Mouse (Mus musculus) CH12.LX (cell line): ENCODE results near the gene S100pbp. TPM values are rescaled to one million over a fixed set of nuclear protein-coding genes. Genes with fewer than 3 reads are reported as not detected.

Source experiments
- DNase-seq: peaks from one replicate; pipeline ENCODE4 v3.0.0-alpha.2; 2013; ENCODE audit errors: extremely low read depth
- H3K27ac ChIP-seq: 2 replicates; pipeline ENCODE4 v1.5.1; 2012; ENCODE audit warnings: low read depth, mild to moderate bottlenecking, control low read depth, moderate library complexity; ENCODE audit not compliant: insufficient read depth
- H3K27me3 ChIP-seq: replicated peaks from 2 replicates; pipeline ENCODE3; 2012; ENCODE audit warnings: inconsistent platforms
- H3K36me3 ChIP-seq, 2 experiments: replicated peaks in 1 of 2; 2 replicates each; pipeline versions ENCODE3 to v1.6.1; 2012; ENCODE audit warnings: inconsistent platforms in 1 of 2, low read length in 1 of 2, mild to moderate bottlenecking in 1 of 2, mixed read lengths in 1 of 2, moderate library complexity in 1 of 2; ENCODE audit not compliant: control insufficient read depth in 1 of 2, insufficient read depth in 1 of 2
- H3K4me1 ChIP-seq, 2 experiments: 2 replicates each; pipeline ENCODE4 v1.6.1; 2012; ENCODE audit warnings: inconsistent platforms in 1 of 2, moderate library complexity in 1 of 2; ENCODE audit not compliant: insufficient read depth in 2 of 2, control insufficient read depth in 1 of 2
- H3K4me2 ChIP-seq: 2 replicates; pipeline ENCODE4 v1.6.1; 2012; ENCODE audit warnings: low read depth, mild to moderate bottlenecking, control low read depth; ENCODE audit not compliant: poor library complexity, insufficient read depth, severe bottlenecking
- H3K4me3 ChIP-seq, 3 experiments: fragments of 150-350 bp in 1 of 3; sonication (generic) in 1 of 3; replicated peaks in 1 of 3; 2 replicates each; pipeline versions ENCODE3 to v1.5.1; 2011 to 2012; ENCODE audit warnings: low read depth in 2 of 3, low read length in 2 of 3, mild to moderate bottlenecking in 2 of 3, moderate library complexity in 2 of 3, control low read depth in 1 of 3, improper control_type of control experiment in 1 of 3, inconsistent platforms in 1 of 3, mixed read lengths in 1 of 3; ENCODE audit not compliant: poor library complexity in 1 of 3
- H3K79me2 ChIP-seq: replicated peaks from 2 replicates; pipeline ENCODE4 v1.6.1; 2012; ENCODE audit warnings: mild to moderate bottlenecking, moderate library complexity; ENCODE audit not compliant: control insufficient read depth, poor library complexity, insufficient read depth, severe bottlenecking; ENCODE audit errors: extremely low read depth
- H3K9ac ChIP-seq: 2 replicates; pipeline ENCODE4 v1.6.1; 2012; ENCODE audit warnings: low read depth, mild to moderate bottlenecking, control low read depth, moderate library complexity; ENCODE audit not compliant: insufficient read depth
- H3K9me3 ChIP-seq: replicated peaks from 2 replicates; pipeline ENCODE3; 2012; ENCODE audit warnings: low read length, inconsistent platforms, mixed read lengths
- BHLHE40 ChIP-seq: IDR thresholded peaks from 2 replicates; pipeline ENCODE4 v1.6.1; 2011; ENCODE audit warnings: mild to moderate bottlenecking, low read depth, low read length, improper control_type of control experiment
- CTCF ChIP-seq, 2 experiments: IDR thresholded peaks in 1 of 2; conservative IDR thresholded peaks in 1 of 2; 2 replicates each; pipeline ENCODE4 v1.5.1; 2011 to 2012; ENCODE audit warnings: low read depth in 2 of 2, low read length in 2 of 2, improper control_type of control experiment in 1 of 2, inconsistent platforms in 1 of 2, mild to moderate bottlenecking in 1 of 2, moderate library complexity in 1 of 2
- ELF1 ChIP-seq: IDR thresholded peaks from 2 replicates; pipeline ENCODE4 v1.6.1; 2014; ENCODE audit warnings: low read depth, mild to moderate bottlenecking, inconsistent platforms, low read length, improper control_type of control experiment
- EP300 ChIP-seq: IDR thresholded peaks from 2 replicates; pipeline ENCODE4 v1.6.1; 2011; ENCODE audit warnings: low read length, improper control_type of control experiment
- GABPA ChIP-seq: IDR thresholded peaks from 2 replicates; pipeline ENCODE4 v1.6.1; 2012; ENCODE audit warnings: low read depth, low read length, improper control_type of control experiment, inconsistent platforms; ENCODE audit not compliant: insufficient replicate concordance
- IRF4 ChIP-seq: IDR thresholded peaks from 2 replicates; pipeline ENCODE4 v1.6.1; 2014; ENCODE audit warnings: low read depth, mild to moderate bottlenecking, inconsistent platforms, low read length, improper control_type of control experiment
- JUN ChIP-seq: IDR thresholded peaks from 2 replicates; pipeline ENCODE4 v1.6.1; 2011; ENCODE audit warnings: low read depth, mild to moderate bottlenecking, low read length, improper control_type of control experiment, moderate library complexity; ENCODE audit not compliant: insufficient read depth
- JUND ChIP-seq: conservative IDR thresholded peaks from 2 replicates; pipeline ENCODE4 v1.6.1; 2011; ENCODE audit warnings: low read depth, low read length, improper control_type of control experiment
- MAX ChIP-seq: IDR thresholded peaks from 2 replicates; pipeline ENCODE4 v1.6.1; 2011; ENCODE audit warnings: low read length, improper control_type of control experiment
- MAZ ChIP-seq: IDR thresholded peaks from 2 replicates; pipeline ENCODE4 v1.6.1; 2012; ENCODE audit warnings: low read depth, mild to moderate bottlenecking, inconsistent platforms, low read length, improper control_type of control experiment, moderate library complexity
- MEF2A ChIP-seq: IDR thresholded peaks from 2 replicates; pipeline ENCODE4 v1.6.1; 2014; ENCODE audit warnings: low read depth, mild to moderate bottlenecking, inconsistent platforms, low read length, improper control_type of control experiment, borderline replicate concordance
- POLR2A ChIP-seq: IDR thresholded peaks from 2 replicates; pipeline ENCODE4 v1.6.1; 2011; ENCODE audit warnings: low read depth, mild to moderate bottlenecking, improper control_type of control experiment, low read length
- POLR2AphosphoS2 ChIP-seq: IDR thresholded peaks from 2 replicates; pipeline ENCODE4 v1.6.1; 2011; ENCODE audit warnings: low read depth, low read length, improper control_type of control experiment
- RCOR1 ChIP-seq: conservative IDR thresholded peaks from 2 replicates; pipeline ENCODE4 v1.6.1; 2012; ENCODE audit warnings: low read depth, mild to moderate bottlenecking, inconsistent platforms, low read length, improper control_type of control experiment
- UBTF ChIP-seq: IDR thresholded peaks from 2 replicates; pipeline ENCODE4 v1.6.1; 2012; ENCODE audit warnings: low read depth, mild to moderate bottlenecking, inconsistent platforms, low read length, improper control_type of control experiment, moderate library complexity
- ZMIZ1 ChIP-seq: IDR thresholded peaks from 2 replicates; pipeline ENCODE4 v1.6.1; 2012; ENCODE audit warnings: low read depth, mild to moderate bottlenecking, inconsistent platforms, low read length, improper control_type of control experiment
- dilution Hi-C: fragments of 300-500 bp; cut with MboI; formaldehyde crosslinking; loops from 2 replicates; pipeline ENCODE4 v1.14.3; 2020; ENCODE audit warnings: low sequenced_read_pairs; ENCODE audit not compliant: extremely low pct_unique_long_range_greater_than_20kb, extremely low pct_ligation_motif_present
- in situ Hi-C: fragments of 300-500 bp; cut with MboI; formaldehyde crosslinking; loops from 3 replicates; pipeline ENCODE4 v1.14.3; 2019; ENCODE audit warnings: low sequenced_read_pairs, low pct_ligation_motif_present, low pct_unique_long_range_greater_than_20kb, mixed read lengths
- polyA plus RNA-seq: library from polyadenylated mRNA; unstranded; fragments of >175 nt; gene quantifications from 2 replicates; pipeline ENCODE4 v1.2.1, GENCODE M21; 2012; ENCODE audit warnings: low read depth; ENCODE audit not compliant: insufficient read length
- total RNA-seq, 2 experiments: library from RNA; depleted of rRNA; stranded (reverse); fragments of 300-350 nt in 1 of 2; fragments of >200 nt in 1 of 2; gene quantifications; 2 replicates each; pipeline ENCODE4 v1.2.3; 2012 to 2014

The S100pbp gene
- total and polyA plus RNA-seq, 3 experiments = 22.5 to 43.6 (median 43.6) TPM

DNA sequence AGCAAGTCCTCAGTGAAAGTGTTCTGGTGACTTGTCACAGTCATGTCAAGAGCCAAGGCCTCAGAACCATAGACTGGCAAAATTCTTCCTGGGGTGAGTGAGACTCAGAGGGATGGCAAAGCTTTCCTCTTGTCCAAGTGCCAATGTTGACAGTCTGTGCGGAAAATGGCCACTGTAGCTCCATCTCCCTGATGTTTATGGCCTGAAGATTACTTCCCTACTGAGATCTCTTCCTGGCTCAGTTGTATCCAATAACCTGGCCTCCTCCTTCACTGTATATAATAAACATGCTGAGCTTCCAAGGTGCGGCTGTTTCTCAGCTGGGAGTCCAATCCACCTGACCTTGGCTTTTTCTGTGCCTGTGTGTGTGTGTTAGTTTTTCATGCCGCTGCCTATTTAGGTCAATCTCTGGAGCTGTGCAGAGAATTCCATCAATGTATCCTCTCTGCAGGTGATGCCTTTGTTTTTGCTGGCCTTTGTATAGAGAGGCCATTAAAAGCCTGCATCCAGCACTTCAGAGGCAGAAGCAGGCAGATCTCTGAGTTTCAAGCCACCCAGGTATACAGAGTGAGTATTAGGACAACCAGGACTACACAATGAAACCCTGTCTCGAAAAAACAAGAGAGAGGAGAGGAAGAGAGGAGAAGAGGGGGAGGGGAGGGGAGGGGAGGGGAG lies 27.8 kb downstream of the S100pbp start:
- dilution Hi-C loops (no loop called here), in situ Hi-C loops (no loop called here)
- no peak for DNase-seq
- Histone ChIP-seq H3K9me3 (no peaks in the 10 kb centered on the region), H3K27ac (no peak overlapping the region), H3K27me3 (no peaks in the 10 kb centered on the region), H3K36me3 (peaks cover 16 to 68% of the 10 kb centered on the region in 2 experiments), H3K79me2 (no peaks in the 10 kb centered on the region), H3K4me2 (no peak overlapping the region), H3K4me3 (no peak overlapping the region), H3K4me1 (no peaks in the 10 kb centered on the region), H3K9ac (no peak overlapping the region)
- TF ChIP-seq BHLHE40 (no peak), MEF2A (no peak), JUN (no peak), MAX (no peak), JUND (no peak), CTCF (conservative IDR thresholded peaks at IDR 0.05 in 1 of 2, IDR thresholded peaks at IDR 0.05 in 1 of 2; ENCODE audit: low read depth in 2 of 2, low read length in 2 of 2) (no peak), RCOR1 (no peak), ELF1 (no peak), IRF4 (no peak), ZMIZ1 (no peak), MAZ (no peak), POLR2AphosphoS2 (no peak), POLR2A (no peak), GABPA (no peak)

DNA sequence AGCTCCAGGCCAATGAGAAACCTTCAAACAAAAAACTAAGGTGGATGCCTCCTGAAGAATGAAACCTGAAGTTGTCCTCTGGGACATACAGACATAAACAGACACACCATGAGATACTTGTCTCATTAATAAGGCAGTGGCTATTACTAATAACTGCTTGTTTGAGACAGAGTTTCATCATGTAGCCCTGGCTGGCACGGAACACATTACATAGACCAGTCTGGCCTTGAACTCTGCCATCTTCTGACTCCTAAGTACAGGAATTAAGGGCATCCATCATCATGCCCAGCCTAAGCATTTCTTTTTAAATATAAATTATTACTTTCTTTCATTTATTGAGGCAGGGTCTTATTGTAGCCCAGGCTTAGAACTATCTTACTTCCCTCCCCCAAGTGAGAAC lies 28.5 kb downstream of the S100pbp start:
- no peak for DNase-seq
- Histone ChIP-seq H3K9me3 (no peaks in the 10 kb centered on the region), H3K27ac (no peak overlapping the region), H3K27me3 (no peaks in the 10 kb centered on the region), H3K36me3 (peaks cover 18 to 70% of the 10 kb centered on the region in 2 experiments), H3K79me2 (no peaks in the 10 kb centered on the region), H3K4me2 (no peak overlapping the region), H3K4me3 (no peak overlapping the region), H3K4me1 (no peaks in the 10 kb centered on the region), H3K9ac (no peak overlapping the region)
- in situ Hi-C loops (no loop called here), dilution Hi-C loops (no loop called here)
- TF ChIP-seq UBTF (no peak), IRF4 (no peak), EP300 (no peak), GABPA (no peak)
